Mouse (Mus musculus) ES-E14 (cell line): ENCODE results near the gene Zfp30. TPM values are rescaled to one million over a fixed set of nuclear protein-coding genes. Genes with fewer than 3 reads are reported as not detected.

ENCODE experiments used
- DNase-seq: peaks from one replicate; pipeline ENCODE4 v3.0.0-alpha.2; 2013; ENCODE audit warnings: low read depth, low spot score
- H3K27ac ChIP-seq: 2 replicates; pipeline ENCODE4 v1.5.1; 2012; ENCODE audit warnings: low read depth, mild to moderate bottlenecking, low read length, moderate library complexity, mixed read lengths; ENCODE audit not compliant: poor library complexity, insufficient read depth, severe bottlenecking
- H3K36me3 ChIP-seq: 2 replicates; pipeline ENCODE4 v1.6.1; 2012; ENCODE audit warnings: mild to moderate bottlenecking, low read length, moderate library complexity, mixed read lengths; ENCODE audit not compliant: control insufficient read depth, poor library complexity, insufficient read depth, severe bottlenecking
- H3K4me1 ChIP-seq, 2 experiments: fragments of 150-350 bp in 1 of 2; sonication (generic) in 1 of 2; 2 replicates each; pipeline ENCODE4 v1.6.1; 2012; ENCODE audit warnings: low read length in 2 of 2, mild to moderate bottlenecking in 1 of 2, mixed read lengths in 1 of 2; ENCODE audit not compliant: control insufficient read depth in 2 of 2, insufficient read depth in 2 of 2, poor library complexity in 1 of 2
- H3K4me3 ChIP-seq, 2 experiments: fragments of 150-350 bp in 1 of 2; sonication (generic) in 1 of 2; 2 replicates each; pipeline ENCODE4 v1.5.1; 2012; ENCODE audit warnings: low read length in 2 of 2, low read depth in 1 of 2, mild to moderate bottlenecking in 1 of 2, mixed read lengths in 1 of 2; ENCODE audit not compliant: insufficient read depth in 1 of 2, poor library complexity in 1 of 2, severe bottlenecking in 1 of 2
- H3K9ac ChIP-seq: 2 replicates; pipeline ENCODE4 v1.6.1; 2012; ENCODE audit warnings: low read depth, mild to moderate bottlenecking, low read length, mixed read lengths; ENCODE audit not compliant: poor library complexity, insufficient read depth, severe bottlenecking
- H3K9me3 ChIP-seq: fragments of 150-350 bp; sonication (generic); 2 replicates; pipeline ENCODE4 v1.6.1; 2012; ENCODE audit warnings: low read depth, mild to moderate bottlenecking, low read length; ENCODE audit not compliant: control insufficient read depth, insufficient read depth
- CHD2 ChIP-seq: IDR thresholded peaks from 2 replicates; pipeline ENCODE4 v1.6.1; 2014; ENCODE audit warnings: mild to moderate bottlenecking, low read depth, low read length, inconsistent platforms
- HCFC1 ChIP-seq: IDR thresholded peaks from 2 replicates; pipeline ENCODE4 v1.6.1; 2012; ENCODE audit warnings: low read length, inconsistent platforms, borderline replicate concordance; ENCODE audit not compliant: insufficient read depth
- MAFK ChIP-seq: IDR thresholded peaks from 2 replicates; pipeline ENCODE4 v1.6.1; 2014; ENCODE audit warnings: mild to moderate bottlenecking, low read depth, low read length, inconsistent platforms; ENCODE audit not compliant: insufficient read depth
- ZC3H11A ChIP-seq: IDR thresholded peaks from 2 replicates; pipeline ENCODE4 v1.6.1; 2012; ENCODE audit warnings: low read depth, mild to moderate bottlenecking, inconsistent platforms, low read length, borderline replicate concordance
- ZNF384 ChIP-seq: IDR thresholded peaks from 2 replicates; pipeline ENCODE4 v1.6.1; 2012; ENCODE audit warnings: low read depth, low read length, inconsistent platforms
- in situ Hi-C, 2 experiments: fragments of 600-800 bp; cut with MboI; formaldehyde crosslinking; loops; one replicate each; pipeline ENCODE4 v1.15.1; 2025; ENCODE audit warnings: low sequenced_read_pairs in 2 of 2, inconsistent platforms in 1 of 2; ENCODE audit not compliant: unreplicated experiment in 2 of 2
- total RNA-seq: library from RNA; depleted of rRNA; stranded (reverse); fragments of 300-350 nt; gene quantifications from 2 replicates; pipeline ENCODE4 v1.2.3, GENCODE M21; 2012; rRNA removed

Gene Zfp30
- total RNA-seq, 1 experiment = 1.3 TPM

- Histone ChIP-seq H3K4me1 (no peaks in the 10 kb centered on the region), H3K9me3 (no peaks in the 10 kb centered on the region), H3K27ac (no peak overlapping the region), H3K4me3 (no peak overlapping the region), H3K36me3 (peaks cover 11% of the 10 kb centered on the region; the same call in 1 of the 2 replicates), H3K9ac (no peak overlapping the region)
- DNase-seq = no peak
- in situ Hi-C loops = no loop called here
- no peak for TF ChIP-seq CHD2
- no peak for TF ChIP-seq MAFK
- no peak for TF ChIP-seq ZNF384
- TF ChIP-seq ZC3H11A = no peak
- no peak for TF ChIP-seq HCFC1
Observed at GRCm38 (mm10) chr7:29829804-29830203, 46.0 kb downstream of the Zfp30 start.

GRCm38 (mm10) chr7:29836816-29837215 lies 53.0 kb downstream of the Zfp30 start:
- H3K4me1 ChIP-seq = peaks cover 0 to 3% of the 10 kb centered on the region in 2 experiments; a peak in 1 of 4 replicates
- in situ Hi-C loops = no loop called here

GRCm38 (mm10) chr7:29839256-29839655 lies 55.5 kb downstream of the Zfp30 start:
- Histone ChIP-seq H3K4me1 (peaks cover 0 to 3% of the 10 kb centered on the region in 2 experiments; a peak in 1 of 4 replicates), H3K27ac (no peak overlapping the region), H3K4me3 (no peak overlapping the region), H3K36me3 (no peaks in the 10 kb centered on the region; the same call in 1 of the 2 replicates), H3K9me3 (no peaks in the 10 kb centered on the region), H3K9ac (no peak overlapping the region)
- in situ Hi-C loops = no loop called here
- no peak for DNase-seq
- TF ChIP-seq MAFK (no peak), ZNF384 (no peak), CHD2 (no peak), HCFC1 (no peak), ZC3H11A (no peak)

More at GRCm38 (mm10) chr7:29836816-29837215, 53.0 kb downstream of the Zfp30 start:
- Histone ChIP-seq H3K4me3 (no peak overlapping the region), H3K9ac (no peak overlapping the region), H3K9me3 (no peaks in the 10 kb centered on the region), H3K36me3 (no peaks in the 10 kb centered on the region), H3K27ac (no peak overlapping the region)
- TF ChIP-seq CHD2 (no peak), MAFK (no peak), ZNF384 (no peak), ZC3H11A (no peak), HCFC1 (no peak)
- no peak for DNase-seq

- TF ChIP-seq HCFC1 = no peak
- TF ChIP-seq CHD2 = no peak
- no peak for TF ChIP-seq MAFK
- TF ChIP-seq ZC3H11A = no peak
- no peak for TF ChIP-seq ZNF384
- H3K27ac ChIP-seq = no peak overlapping the region
- no peak overlapping the region for H3K9ac ChIP-seq
- in situ Hi-C loops = no loop called here
- no peak for DNase-seq
- H3K4me1 ChIP-seq = peaks cover 0 to 3% of the 10 kb centered on the region in 2 experiments; a peak in 1 of 4 replicates
- H3K9me3 ChIP-seq = no peaks in the 10 kb centered on the region
- peaks cover 4% of the 10 kb centered on the region for H3K36me3 ChIP-seq
- H3K4me3 ChIP-seq = no peak overlapping the region
Observed at GRCm38 (mm10) chr7:29842105-29842504, 58.3 kb downstream of the Zfp30 start.

Other genes with a start within 250 kb of the Zfp30 start
- 1.1 and 1.2 TPM in 2 replicates for gene Catsperg2, start 57.0 kb upstream of the Zfp30 start, total RNA-seq
- 6.2 and 6.7 TPM in 2 replicates for gene Zfp84, start 15.4 kb upstream of the Zfp30 start, total RNA-seq
- 4.5 and 5.3 TPM in 2 replicates for gene Zfp790, start 32.1 kb downstream of the Zfp30 start, total RNA-seq
- 6.9 and 12.3 TPM in 2 replicates for gene Zfp940, start 69.7 kb downstream of the Zfp30 start, total RNA-seq
- 5.6 and 6.9 TPM in 2 replicates for gene Zfp420, start 76.0 kb downstream of the Zfp30 start, total RNA-seq
- gene Zfp27, start 122.6 kb downstream of the Zfp30 start, total RNA-seq = 5.1 and 6.1 TPM in 2 replicates
- 5.1 and 5.4 TPM in 2 replicates for gene Zfp383, start 124.2 kb downstream of the Zfp30 start, total RNA-seq
- 11.7 and 24.1 TPM in 2 replicates for gene Zfp74, start 170.1 kb downstream of the Zfp30 start, total RNA-seq
- 120 and 126 TPM in 2 replicates for gene Zfp568, start 200.0 kb downstream of the Zfp30 start, total RNA-seq